Mouse (Mus musculus) liver, embryonic 14.5 days (tissue): Measurements from ENCODE around the gene Olfr1084. TPM values are rescaled to one million over a fixed set of nuclear protein-coding genes. Genes with fewer than 3 reads are reported as not detected.
"Not testable (repeated sequence)": the region's sequence is repeated elsewhere in the genome, so short reads cannot be mapped to it uniquely, and the experiment has no call there.

Source experiments
- ATAC-seq: fragments of 200-750 bp; cut with Nextera tagmentation; 2 replicates; pipeline ENCODE4 v1.8.0; 2017; ENCODE audit warnings: moderate number of reproducible peaks, mild to moderate bottlenecking, moderate library complexity; ENCODE audit not compliant: insufficient read depth
- DNase-seq, 3 experiments: peaks; one replicate each; pipeline ENCODE4 v3.0.0-alpha.2; 2012 to 2013; ENCODE audit warnings: low read depth in 3 of 3, low spot score in 3 of 3
- H3K27ac ChIP-seq: fragments of 300-500 bp; sonication (generic); 2 replicates; pipeline ENCODE4 v1.5.1; 2014; ENCODE audit warnings: moderate library complexity, mild to moderate bottlenecking, control low read depth, inconsistent platforms
- H3K27me3 ChIP-seq: fragments of 300-500 bp; sonication (generic); 2 replicates; pipeline ENCODE4 v1.6.1; 2014; ENCODE audit warnings: mild to moderate bottlenecking, low read length, moderate library complexity; ENCODE audit not compliant: control insufficient read depth, insufficient read depth
- H3K36me3 ChIP-seq: fragments of 300-500 bp; sonication (generic); replicated peaks from 2 replicates; pipeline ENCODE4 v1.6.1; 2014; ENCODE audit warnings: low read depth; ENCODE audit not compliant: control insufficient read depth, insufficient read depth
- H3K4me1 ChIP-seq, 2 experiments: fragments of 200-500 bp in 1 of 2; fragments of 300-500 bp in 1 of 2; sonication (generic) in 1 of 2; replicated peaks; 2 replicates each; pipeline ENCODE4 v1.6.1; 2012 to 2014; ENCODE audit warnings: antibody characterized with exemption in 1 of 2, inconsistent platforms in 1 of 2, low read length in 1 of 2; ENCODE audit not compliant: control insufficient read depth in 2 of 2, insufficient read depth in 2 of 2
- H3K4me2 ChIP-seq: fragments of 300-500 bp; sonication (generic); 2 replicates; pipeline ENCODE4 v1.6.1; 2014; ENCODE audit warnings: low read depth, mild to moderate bottlenecking, control low read depth, moderate library complexity
- H3K4me3 ChIP-seq, 2 experiments: fragments of 200-500 bp in 1 of 2; fragments of 300-500 bp in 1 of 2; sonication (generic) in 1 of 2; 2 replicates each; pipeline ENCODE4 v1.5.1; 2012 to 2014; ENCODE audit warnings: low read depth in 2 of 2, low read length in 2 of 2, mild to moderate bottlenecking in 2 of 2, control low read depth in 1 of 2, inconsistent platforms in 1 of 2, moderate library complexity in 1 of 2; ENCODE audit not compliant: insufficient read depth in 1 of 2
- H3K9ac ChIP-seq: fragments of 300-500 bp; sonication (generic); replicated peaks from 2 replicates; pipeline ENCODE4 v1.6.1; 2014; ENCODE audit warnings: mild to moderate bottlenecking, control low read depth, moderate library complexity
- H3K9me3 ChIP-seq: fragments of 300-500 bp; sonication (generic); 2 replicates; pipeline ENCODE4 v1.6.1; 2016; ENCODE audit warnings: low read length, mixed read lengths; ENCODE audit not compliant: control insufficient read depth
- CTCF ChIP-seq: IDR thresholded peaks from 2 replicates; pipeline ENCODE4 v1.5.1; 2016; ENCODE audit warnings: antibody characterized with exemption, low read depth, control low read depth
- EP300 ChIP-seq: IDR thresholded peaks from 2 replicates; pipeline ENCODE4 v1.6.1; 2016; ENCODE audit warnings: antibody characterized with exemption, low read depth
- WGBS: fragments of 180-500 bp; shearing (Covaris S2); extraction: QIAGEN DNeasy Blood & Tissue Kit; methylation state at CpG from one replicate; pipeline ENCODE4 v1.1.7; 2014; ENCODE audit not compliant: insufficient replicate concordance; 5-methylcytosine and 5-hydroxymethylcytosine counted together
- polyA plus RNA-seq, 2 experiments: library from polyadenylated mRNA; depleted of rRNA in 1 of 2; stranded (reverse) in 1 of 2; unstranded in 1 of 2; fragments of >200 nt; fragmentation: Nextera tagmentation in 1 of 2; extraction: Ambion mirVana in 1 of 2; gene quantifications; 2 replicates each; pipeline versions ENCODE4 v1.2.1 to v1.2.3; 2012 to 2014

Gene Olfr1084
- polyA plus RNA-seq (2012; rRNA removed) (not detected in 2 replicates), polyA plus RNA-seq (2014; fragmentation: Nextera tagmentation; extraction: Ambion mirVana) (not detected in 2 replicates)

DNA sequence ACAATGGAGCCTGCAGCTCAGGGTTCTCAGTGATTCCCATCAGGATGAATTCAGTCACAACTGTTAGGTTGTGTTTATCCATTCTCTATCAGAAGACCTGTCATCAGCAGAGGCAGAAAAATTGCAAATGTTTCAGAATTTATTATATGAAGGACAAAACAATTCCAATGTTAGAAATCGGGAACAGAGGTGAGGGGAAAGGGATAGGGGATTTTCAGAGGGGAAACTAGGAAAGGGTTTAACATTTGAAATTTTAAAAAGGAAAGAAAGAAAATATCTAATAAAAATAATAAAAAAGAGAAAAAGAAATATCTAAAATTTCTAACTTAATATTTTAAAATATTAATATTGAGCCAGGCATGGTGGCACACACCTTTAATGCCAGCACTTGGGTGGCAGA, at the start of gene Olfr1084:
TSS of gene Olfr1084 (minus strand) at position 101 of the 400 bp plus-strand sequence.
- not testable (repeated sequence) for H3K27ac ChIP-seq, ATAC-seq, H3K4me2 ChIP-seq, H3K27me3 ChIP-seq, H3K4me3 ChIP-seq, H3K4me1 ChIP-seq, H3K9me3 ChIP-seq, DNase-seq, H3K9ac ChIP-seq, H3K36me3 ChIP-seq
- WGBS = 55% methylated on average over 1 of the region's 1 CpGs

DNA sequence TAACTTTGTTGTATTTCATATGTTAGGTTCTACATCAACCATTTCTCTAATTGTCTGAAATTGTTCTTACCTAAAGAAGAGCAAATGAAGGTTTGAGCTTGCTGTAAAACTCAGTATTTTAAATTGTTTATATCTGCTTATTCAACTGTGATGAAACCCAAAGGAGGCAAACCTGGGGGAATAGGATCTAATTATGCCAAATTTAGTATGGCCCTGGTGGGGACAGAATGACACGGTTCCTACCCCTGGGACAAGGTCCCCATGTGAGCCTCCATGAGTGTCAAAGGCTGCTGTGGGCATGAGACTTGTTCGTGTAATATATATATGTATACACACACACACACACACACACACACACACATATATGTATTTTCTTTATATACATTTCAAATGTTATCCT, 40.5 kb upstream of the Olfr1084 start, which contains the start of gene Olfr1086:
TSS of gene Olfr1086 (minus strand) at position 101 of the 400 bp plus-strand sequence.
- no peaks in the 10 kb centered on the region for H3K36me3 ChIP-seq
- no peak within 1 kb of the TSS for H3K9ac ChIP-seq
- no peak within 1 kb of the TSS for H3K4me2 ChIP-seq
- H3K4me3 ChIP-seq = no peak within 1 kb of the TSS
- ATAC-seq (no peak), DNase-seq (no peak)
- no peak within 1 kb of the TSS for H3K27ac ChIP-seq
- H3K4me1 ChIP-seq = no peaks in the 10 kb centered on the region
- no peaks in the 10 kb centered on the region for H3K9me3 ChIP-seq
- 48% methylated on average over 2 of the region's 2 CpGs for WGBS
- TF ChIP-seq EP300 (no peak), CTCF (no peak)
- no peaks in the 10 kb centered on the region for H3K27me3 ChIP-seq

DNA sequence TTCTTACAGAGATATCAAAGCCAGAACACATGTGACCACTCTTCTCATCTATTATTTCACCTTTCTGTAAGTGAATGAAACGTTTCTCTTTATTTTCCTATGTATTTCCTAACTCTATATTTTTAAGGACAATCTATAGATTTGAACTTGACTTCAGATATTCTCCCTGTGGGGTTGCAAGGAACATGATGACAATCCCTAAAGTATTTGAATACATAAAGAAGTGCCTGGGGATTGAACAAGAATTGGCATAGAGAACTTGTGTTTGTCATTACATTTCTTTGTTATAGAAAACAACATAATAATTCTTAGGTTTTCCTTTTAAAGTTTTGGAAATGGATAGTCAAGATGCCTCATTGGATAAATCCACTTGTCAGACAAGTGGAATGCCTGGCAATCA, 22.4 kb upstream of the Olfr1084 start, which contains the start of gene Olfr1085:
TSS of gene Olfr1085 (minus strand) at position 101 of the 400 bp plus-strand sequence.
- no peak within 1 kb of the TSS for H3K9ac ChIP-seq
- no peak for TF ChIP-seq CTCF
- TF ChIP-seq EP300 = no peak
- H3K4me2 ChIP-seq = no peak within 1 kb of the TSS
- no peaks in the 10 kb centered on the region for H3K9me3 ChIP-seq
- no peak within 1 kb of the TSS for H3K4me3 ChIP-seq
- H3K27ac ChIP-seq = no peak within 1 kb of the TSS
- no peaks in the 10 kb centered on the region for H3K27me3 ChIP-seq
- DNase-seq = no peak
- no peaks in the 10 kb centered on the region for H3K4me1 ChIP-seq
- 5% methylated on average over 1 of the region's 1 CpGs for WGBS
- no peaks in the 10 kb centered on the region for H3K36me3 ChIP-seq
- no peak for ATAC-seq

DNA sequence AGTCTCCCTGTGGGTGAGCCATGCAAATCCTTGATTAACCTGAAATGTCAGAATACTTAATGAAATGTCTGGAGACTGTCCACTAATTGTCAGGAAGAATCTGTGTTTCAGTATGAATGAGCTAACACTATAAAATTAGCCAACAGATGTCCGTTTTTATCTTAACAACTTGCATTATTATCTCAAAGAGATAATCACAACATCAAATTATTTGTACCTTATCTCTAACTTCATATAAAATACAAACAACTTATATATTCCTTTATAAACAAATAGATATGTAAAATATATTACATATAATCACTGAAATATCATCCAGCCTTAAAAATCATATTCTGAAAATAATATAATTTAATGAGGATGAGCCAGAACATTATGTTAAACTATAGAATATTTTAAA, 40.7 kb downstream of the Olfr1084 start, which contains the start of gene Olfr1082:
TSS of gene Olfr1082 (minus strand) at position 101 of the 400 bp plus-strand sequence.
- H3K27me3 ChIP-seq, DNase-seq: not testable (repeated sequence)
- 17% methylated on average over 1 of the region's 1 CpGs for WGBS

More for the DNA sequence above, 40.7 kb downstream of the Olfr1084 start, which contains the start of gene Olfr1082:
- ATAC-seq, H3K36me3 ChIP-seq, H3K9me3 ChIP-seq, H3K4me2 ChIP-seq, H3K4me3 ChIP-seq, H3K9ac ChIP-seq, H3K4me1 ChIP-seq, H3K27ac ChIP-seq: not testable (repeated sequence)

Other genes starting within 250 kb of the Olfr1084 start
- not detected in 2 replicates for gene Olfr1061, start 225.7 kb downstream of the Olfr1084 start, polyA plus RNA-seq (2012; rRNA removed)
- gene Olfr1061, start 225.7 kb downstream of the Olfr1084 start, polyA plus RNA-seq (2014; fragmentation: Nextera tagmentation; extraction: Ambion mirVana) = not detected in 2 replicates
- gene Olfr1062, start 213.0 kb downstream of the Olfr1084 start, polyA plus RNA-seq (2012; rRNA removed) = not detected in 2 replicates
- gene Olfr1062, start 213.0 kb downstream of the Olfr1084 start, polyA plus RNA-seq (2014; fragmentation: Nextera tagmentation; extraction: Ambion mirVana) = not detected in 2 replicates
- gene Olfr1065, start 189.1 kb downstream of the Olfr1084 start, polyA plus RNA-seq (2012; rRNA removed) = not detected in 2 replicates
- gene Olfr1065, start 189.1 kb downstream of the Olfr1084 start, polyA plus RNA-seq (2014; fragmentation: Nextera tagmentation; extraction: Ambion mirVana) = not detected in 2 replicates
- not detected in 2 replicates for gene Olfr1066, start 183.5 kb downstream of the Olfr1084 start, polyA plus RNA-seq (2012; rRNA removed)
- gene Olfr1066, start 183.5 kb downstream of the Olfr1084 start, polyA plus RNA-seq (2014; fragmentation: Nextera tagmentation; extraction: Ambion mirVana) = not detected in 2 replicates
- gene Olfr228, start 152.3 kb downstream of the Olfr1084 start, polyA plus RNA-seq (2012; rRNA removed) = not detected in 2 replicates
- not detected in 2 replicates for gene Olfr228, start 152.3 kb downstream of the Olfr1084 start, polyA plus RNA-seq (2014; fragmentation: Nextera tagmentation; extraction: Ambion mirVana)
- not detected in 2 replicates for gene Olfr1076, start 131.3 kb downstream of the Olfr1084 start, polyA plus RNA-seq (2012; rRNA removed)
- gene Olfr1076, start 131.3 kb downstream of the Olfr1084 start, polyA plus RNA-seq (2014; fragmentation: Nextera tagmentation; extraction: Ambion mirVana) = not detected in 2 replicates
- not detected in 2 replicates for gene Olfr1079, start 97.2 kb downstream of the Olfr1084 start, polyA plus RNA-seq (2012; rRNA removed)
- gene Olfr1079, start 97.2 kb downstream of the Olfr1084 start, polyA plus RNA-seq (2014; fragmentation: Nextera tagmentation; extraction: Ambion mirVana) = not detected in 2 replicates
- not detected in 2 replicates for gene Olfr1080, start 81.5 kb downstream of the Olfr1084 start, polyA plus RNA-seq (2012; rRNA removed)
- gene Olfr1080, start 81.5 kb downstream of the Olfr1084 start, polyA plus RNA-seq (2014; fragmentation: Nextera tagmentation; extraction: Ambion mirVana) = not detected in 2 replicates
- not detected in 2 replicates for gene Olfr1082, start 40.8 kb downstream of the Olfr1084 start, polyA plus RNA-seq (2012; rRNA removed)
- gene Olfr1082, start 40.8 kb downstream of the Olfr1084 start, polyA plus RNA-seq (2014; fragmentation: Nextera tagmentation; extraction: Ambion mirVana) = not detected in 2 replicates
- gene Olfr1085, start 22.3 kb upstream of the Olfr1084 start, polyA plus RNA-seq (2012; rRNA removed) = not detected in 2 replicates
- not detected in 2 replicates for gene Olfr1085, start 22.3 kb upstream of the Olfr1084 start, polyA plus RNA-seq (2014; fragmentation: Nextera tagmentation; extraction: Ambion mirVana)
- gene Olfr1086, start 40.4 kb upstream of the Olfr1084 start, polyA plus RNA-seq (2012; rRNA removed) = not detected in 2 replicates
- gene Olfr1086, start 40.4 kb upstream of the Olfr1084 start, polyA plus RNA-seq (2014; fragmentation: Nextera tagmentation; extraction: Ambion mirVana) = not detected in 2 replicates
- gene Olfr1087, start 58.7 kb upstream of the Olfr1084 start, polyA plus RNA-seq (2012; rRNA removed) = not detected in 2 replicates
- not detected in 2 replicates for gene Olfr1087, start 58.7 kb upstream of the Olfr1084 start, polyA plus RNA-seq (2014; fragmentation: Nextera tagmentation; extraction: Ambion mirVana)
- not detected in 2 replicates for gene Olfr1089, start 94.0 kb upstream of the Olfr1084 start, polyA plus RNA-seq (2012; rRNA removed)
- not detected in 2 replicates for gene Olfr1089, start 94.0 kb upstream of the Olfr1084 start, polyA plus RNA-seq (2014; fragmentation: Nextera tagmentation; extraction: Ambion mirVana)
- not detected in 2 replicates for gene Olfr1090, start 119.3 kb upstream of the Olfr1084 start, polyA plus RNA-seq (2012; rRNA removed)
- not detected in 2 replicates for gene Olfr1090, start 119.3 kb upstream of the Olfr1084 start, polyA plus RNA-seq (2014; fragmentation: Nextera tagmentation; extraction: Ambion mirVana)
- gene Olfr1093, start 142.8 kb upstream of the Olfr1084 start, polyA plus RNA-seq (2012; rRNA removed) = not detected in 2 replicates
- gene Olfr1093, start 142.8 kb upstream of the Olfr1084 start, polyA plus RNA-seq (2014; fragmentation: Nextera tagmentation; extraction: Ambion mirVana) = not detected in 2 replicates
- not detected in 2 replicates for gene Olfr141, start 170.3 kb upstream of the Olfr1084 start, polyA plus RNA-seq (2012; rRNA removed)
- gene Olfr141, start 170.3 kb upstream of the Olfr1084 start, polyA plus RNA-seq (2014; fragmentation: Nextera tagmentation; extraction: Ambion mirVana) = not detected in 2 replicates
- gene Olfr1094, start 184.9 kb upstream of the Olfr1084 start, polyA plus RNA-seq (2012; rRNA removed) = not detected in 2 replicates
- gene Olfr1094, start 184.9 kb upstream of the Olfr1084 start, polyA plus RNA-seq (2014; fragmentation: Nextera tagmentation; extraction: Ambion mirVana) = not detected in 2 replicates
- gene Olfr1095, start 212.0 kb upstream of the Olfr1084 start, polyA plus RNA-seq (2012; rRNA removed) = not detected in 2 replicates
- gene Olfr1095, start 212.0 kb upstream of the Olfr1084 start, polyA plus RNA-seq (2014; fragmentation: Nextera tagmentation; extraction: Ambion mirVana) = not detected in 2 replicates
- not detected in 2 replicates for gene Gm13723, start 235.1 kb upstream of the Olfr1084 start, polyA plus RNA-seq (2012; rRNA removed)
- not detected in 2 replicates for gene Gm13723, start 235.1 kb upstream of the Olfr1084 start, polyA plus RNA-seq (2014; fragmentation: Nextera tagmentation; extraction: Ambion mirVana)